Mouse (Mus musculus) embryonic facial prominence, embryonic 13.5 days (tissue): Measurements from ENCODE around the gene Fam189a1. TPM values are rescaled to one million over a fixed set of nuclear protein-coding genes. Genes with fewer than 3 reads are reported as not detected.
A peak's percentile ranks its signal among the peaks of the same experiment; 100 is the strongest.

Source experiments
- ATAC-seq: fragments of 200-750 bp; cut with Nextera tagmentation; 2 replicates; pipeline ENCODE4 v1.8.0; 2017; ENCODE audit warnings: low read depth; ENCODE audit not compliant: insufficient number of reproducible peaks, insufficient read depth, low FRiP score, low TSS enrichment
- H3K27ac ChIP-seq: fragments of 300-500 bp; sonication (generic); 2 replicates; pipeline ENCODE4 v1.5.1; 2015; ENCODE audit warnings: moderate library complexity, mild to moderate bottlenecking, inconsistent platforms
- H3K27me3 ChIP-seq: fragments of 300-500 bp; sonication (generic); 2 replicates; pipeline ENCODE4 v1.6.1; 2015; ENCODE audit warnings: mild to moderate bottlenecking, inconsistent platforms
- H3K36me3 ChIP-seq: fragments of 300-500 bp; sonication (generic); 2 replicates; pipeline ENCODE4 v1.6.1; 2015; ENCODE audit warnings: mild to moderate bottlenecking, inconsistent platforms
- H3K4me1 ChIP-seq: fragments of 300-500 bp; sonication (generic); 2 replicates; pipeline ENCODE4 v1.6.1; 2015; ENCODE audit warnings: inconsistent platforms
- H3K4me2 ChIP-seq: fragments of 300-500 bp; sonication (generic); 2 replicates; pipeline ENCODE4 v1.6.1; 2015; ENCODE audit warnings: moderate library complexity, mild to moderate bottlenecking, inconsistent platforms
- H3K4me3 ChIP-seq: fragments of 300-500 bp; sonication (generic); 2 replicates; pipeline ENCODE4 v1.5.1; 2015; ENCODE audit warnings: mild to moderate bottlenecking, inconsistent platforms
- H3K9ac ChIP-seq: fragments of 300-500 bp; sonication (generic); 2 replicates; pipeline ENCODE4 v1.6.1; 2015; ENCODE audit warnings: mild to moderate bottlenecking, inconsistent platforms
- H3K9me3 ChIP-seq: fragments of 300-500 bp; sonication (generic); 2 replicates; pipeline ENCODE4 v1.6.1; 2016; ENCODE audit warnings: inconsistent platforms
- WGBS: fragments of 180-500 bp; shearing (Covaris S2); methylation state at CpG from one replicate; pipeline ENCODE4 v1.1.7; 2015; ENCODE audit warnings: mixed read lengths; 5-methylcytosine and 5-hydroxymethylcytosine counted together
- polyA plus RNA-seq: library from polyadenylated mRNA; unstranded; fragments of >200 nt; fragmentation: Nextera tagmentation; extraction: Ambion mirVana; gene quantifications from 2 replicates; pipeline ENCODE4 v1.2.1, GENCODE M21; 2015

The Fam189a1 gene
- polyA plus RNA-seq, 1 experiment from 2014 or later: 3.5 TPM

GRCm38 (mm10) chr7:64840576-64840895 lies 315.8 kb downstream of the Fam189a1 start:
- 0 out of 2 replicates have a peak, but pooled peaks cover 5% of the 10 kb centered on the region for H3K27me3 ChIP-seq
- no peaks in the 10 kb centered on the region for H3K9me3 ChIP-seq
- H3K36me3 ChIP-seq: no peaks in the 10 kb centered on the region
- no peak overlapping the region for H3K9ac ChIP-seq
- peak overlapping the region; percentile 61 for H3K4me2 ChIP-seq
- 67% methylated on average over 1 of the region's 1 CpGs for WGBS
- H3K4me1 ChIP-seq: peaks cover 17% of the 10 kb centered on the region
- ATAC-seq: no peak
- no peak overlapping the region for H3K4me3 ChIP-seq
- no peak overlapping the region for H3K27ac ChIP-seq

DNA sequence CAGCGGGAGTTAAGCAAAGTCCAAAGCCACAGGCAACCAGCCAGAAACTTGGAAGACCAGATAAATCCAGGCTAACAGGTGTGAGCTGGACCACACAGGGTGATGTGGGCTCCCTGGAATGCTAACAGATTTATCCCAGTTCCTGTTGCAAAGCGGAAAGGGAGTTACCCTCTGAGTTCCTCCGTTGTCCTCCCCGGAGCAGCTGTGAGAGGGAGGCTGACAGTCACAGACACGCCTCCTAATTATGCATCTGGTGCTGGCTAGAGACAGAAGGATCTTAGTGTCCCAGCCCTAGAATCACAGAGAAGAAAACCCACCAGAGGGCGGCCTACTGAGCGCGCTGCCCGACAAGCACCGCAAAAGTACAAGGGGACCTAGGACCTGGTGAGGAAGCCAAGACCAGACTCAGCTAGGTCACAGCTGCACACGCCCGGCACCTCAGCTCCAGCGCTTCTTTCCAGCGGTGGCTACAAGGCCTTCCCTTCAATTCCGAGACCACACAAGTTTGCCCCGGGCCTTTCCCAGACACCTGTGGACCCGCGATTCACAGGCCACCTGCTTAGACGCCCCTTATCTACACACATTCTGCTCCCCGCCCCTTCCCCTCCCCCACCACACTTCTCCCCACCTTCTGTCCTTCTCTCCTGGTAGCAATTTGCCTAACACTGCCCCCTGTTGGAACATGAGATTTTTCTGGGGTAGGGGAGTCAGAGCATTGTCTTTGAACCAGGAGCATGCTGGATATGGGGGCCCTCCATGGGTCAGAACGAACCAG lies 316.4 kb downstream of the Fam189a1 start:
- H3K4me2 ChIP-seq: peak overlapping the region; percentile 61
- no peaks in the 10 kb centered on the region for H3K9me3 ChIP-seq
- WGBS: under 1% methylated on average over 21 of the region's 21 CpGs
- peak overlapping the region; percentile 33 for H3K4me3 ChIP-seq
- H3K36me3 ChIP-seq: no peaks in the 10 kb centered on the region
- peak overlapping the region; percentile 51; the same call in 1 of the 2 replicates for H3K9ac ChIP-seq
- peak; percentile 75 for ATAC-seq
- no peak overlapping the region for H3K27ac ChIP-seq
- peaks cover 17% of the 10 kb centered on the region for H3K4me1 ChIP-seq
- 0 out of 2 replicates have a peak, but pooled peaks cover 5% of the 10 kb centered on the region for H3K27me3 ChIP-seq

GRCm38 (mm10) chr7:64839281-64839680 lies 317.1 kb downstream of the Fam189a1 start:
- Histone ChIP-seq H3K27ac (no peak overlapping the region), H3K27me3 (0 out of 2 replicates have a peak, but pooled peaks cover 5% of the 10 kb centered on the region), H3K36me3 (no peaks in the 10 kb centered on the region), H3K4me1 (peaks cover 17% of the 10 kb centered on the region), H3K9ac (no peak overlapping the region), H3K9me3 (no peaks in the 10 kb centered on the region), H3K4me2 (peak overlapping the region; percentile 61; the same call in 1 of the 2 replicates), H3K4me3 (no peak overlapping the region)
- ATAC-seq: no peak
- 49% methylated on average over 2 of the region's 2 CpGs for WGBS

DNA sequence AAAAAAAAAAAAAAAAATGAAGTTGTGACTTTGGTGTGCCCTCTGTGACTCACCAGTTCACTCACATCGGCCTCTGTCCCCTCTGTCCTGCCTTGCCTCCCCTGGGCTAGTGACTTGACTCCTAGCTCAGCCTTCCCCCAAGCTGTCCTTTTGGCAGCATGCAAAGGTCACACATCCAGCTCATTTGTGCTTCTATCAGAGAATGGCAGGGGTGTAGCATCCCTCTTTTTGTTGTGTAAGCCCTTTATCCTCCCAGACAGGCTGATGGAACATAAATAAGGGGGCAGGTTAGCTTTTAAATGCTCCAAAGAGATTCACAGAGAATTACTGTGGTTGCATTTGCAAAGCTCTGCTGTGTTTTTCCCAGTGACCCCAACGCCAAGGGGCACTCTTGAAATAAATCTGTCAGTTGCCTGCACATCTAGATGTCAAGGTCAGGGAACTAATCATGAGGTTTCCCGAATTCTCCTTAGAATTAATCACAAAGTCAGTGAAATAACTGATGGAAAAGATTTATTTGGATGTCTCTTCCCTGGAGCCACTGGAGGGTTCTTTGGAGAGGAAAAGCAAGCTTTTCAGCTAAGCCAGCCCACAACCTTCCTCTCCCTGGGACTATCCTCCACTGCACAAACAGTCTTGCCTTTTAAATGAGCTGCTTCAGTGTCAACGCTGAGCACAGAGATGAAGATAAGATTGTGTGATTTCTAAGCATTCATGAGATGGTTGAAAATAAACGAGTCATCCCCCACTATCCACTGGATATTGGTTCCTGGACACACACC lies 326.0 kb downstream of the Fam189a1 start:
- no peaks in the 10 kb centered on the region for H3K36me3 ChIP-seq
- ATAC-seq: no peak
- H3K27ac ChIP-seq: no peak overlapping the region
- H3K4me3 ChIP-seq: no peak overlapping the region
- H3K4me2 ChIP-seq: no peak overlapping the region
- no peak overlapping the region for H3K9ac ChIP-seq
- 48% methylated on average over 5 of the region's 5 CpGs for WGBS
- no peaks in the 10 kb centered on the region for H3K27me3 ChIP-seq
- no peaks in the 10 kb centered on the region for H3K4me1 ChIP-seq
- no peaks in the 10 kb centered on the region for H3K9me3 ChIP-seq

DNA sequence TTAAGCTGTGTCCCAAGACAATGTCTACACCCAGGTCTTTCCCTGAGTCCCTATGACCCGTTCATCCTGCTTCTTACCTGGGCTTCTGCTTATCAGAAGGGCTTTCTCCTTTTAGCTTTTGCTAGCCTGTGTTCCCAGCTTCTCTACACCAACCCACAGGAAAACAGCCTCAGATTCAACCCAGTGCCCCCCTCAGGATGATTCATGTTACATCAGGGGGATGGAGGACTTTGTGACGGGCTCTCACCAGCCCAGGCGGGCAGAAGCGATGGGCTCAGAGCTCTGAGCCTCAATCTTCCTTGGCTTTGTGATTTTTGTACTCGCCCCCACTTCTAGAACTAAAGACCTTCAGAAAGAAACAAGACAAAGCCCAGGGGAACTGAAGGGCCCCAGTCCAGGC lies 335.3 kb downstream of the Fam189a1 start:
- Histone ChIP-seq H3K4me1 (no peaks in the 10 kb centered on the region), H3K9me3 (no peaks in the 10 kb centered on the region), H3K9ac (no peak overlapping the region), H3K27me3 (no peaks in the 10 kb centered on the region), H3K4me3 (no peak overlapping the region), H3K27ac (no peak overlapping the region), H3K4me2 (no peak overlapping the region), H3K36me3 (no peaks in the 10 kb centered on the region)
- 74% methylated on average over 5 of the region's 5 CpGs for WGBS
- no peak for ATAC-seq

GRCm38 (mm10) chr7:64819683-64820082 lies 336.7 kb downstream of the Fam189a1 start:
- no peak overlapping the region for H3K4me2 ChIP-seq
- no peak overlapping the region for H3K9ac ChIP-seq
- no peaks in the 10 kb centered on the region for H3K9me3 ChIP-seq
- H3K27me3 ChIP-seq: no peaks in the 10 kb centered on the region
- 86% methylated on average over 9 of the region's 9 CpGs for WGBS
- no peaks in the 10 kb centered on the region for H3K4me1 ChIP-seq
- no peak overlapping the region for H3K27ac ChIP-seq
- no peak overlapping the region for H3K4me3 ChIP-seq
- no peak for ATAC-seq
- no peaks in the 10 kb centered on the region for H3K36me3 ChIP-seq

GRCm38 (mm10) chr7:64808876-64809275 lies 347.5 kb downstream of the Fam189a1 start:
- Histone ChIP-seq H3K27ac (no peak overlapping the region), H3K9ac (no peak overlapping the region), H3K4me3 (no peak overlapping the region), H3K36me3 (no peaks in the 10 kb centered on the region), H3K27me3 (no peaks in the 10 kb centered on the region), H3K9me3 (no peaks in the 10 kb centered on the region), H3K4me1 (no peaks in the 10 kb centered on the region), H3K4me2 (no peak overlapping the region)
- WGBS: 80% methylated on average over 6 of the region's 6 CpGs
- no peak for ATAC-seq

DNA sequence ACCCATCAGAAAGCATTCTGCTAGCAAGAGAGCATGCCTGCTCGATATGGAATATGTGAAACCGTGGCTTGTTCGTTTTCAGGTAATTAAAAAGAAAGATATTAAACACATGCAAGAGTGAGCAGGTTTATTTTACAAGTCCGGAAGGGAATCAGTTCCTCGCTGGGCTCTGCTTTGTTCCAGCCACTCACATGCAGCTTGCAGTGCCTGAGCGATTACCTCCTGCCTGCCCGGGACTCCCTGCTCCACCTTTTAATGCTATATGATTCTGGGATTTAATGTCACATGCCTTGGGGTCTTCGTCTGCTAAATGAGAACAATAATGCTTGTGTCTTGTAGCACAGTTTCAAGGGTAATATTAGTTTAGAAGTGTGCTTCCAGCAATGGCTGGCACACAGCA lies 351.3 kb downstream of the Fam189a1 start:
- Histone ChIP-seq H3K4me2 (no peak overlapping the region), H3K4me1 (no peaks in the 10 kb centered on the region), H3K36me3 (no peaks in the 10 kb centered on the region), H3K9ac (no peak overlapping the region), H3K27me3 (no peaks in the 10 kb centered on the region), H3K9me3 (no peaks in the 10 kb centered on the region), H3K27ac (no peak overlapping the region), H3K4me3 (no peak overlapping the region)
- no peak for ATAC-seq
- 66% methylated on average over 8 of the region's 8 CpGs for WGBS

DNA sequence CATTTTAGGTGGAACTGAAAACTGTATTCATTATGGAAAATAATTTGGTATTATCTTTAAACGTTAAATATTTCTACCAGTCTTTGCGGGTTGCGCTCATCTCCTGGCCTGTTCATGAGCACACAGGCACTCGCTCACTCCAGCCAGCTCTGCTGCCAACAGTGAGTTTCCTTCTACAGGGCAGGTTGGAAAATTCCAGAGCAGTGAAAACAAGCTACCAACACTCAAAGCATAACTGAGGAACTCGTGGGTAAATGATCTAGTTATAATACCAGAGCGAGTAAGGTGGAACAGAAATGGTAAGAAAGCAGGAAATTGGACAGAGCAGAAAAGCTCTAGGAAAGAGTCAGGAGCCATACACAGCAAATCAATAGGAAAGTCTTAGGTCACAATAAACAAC lies 360.8 kb downstream of the Fam189a1 start:
- H3K9ac ChIP-seq: no peak overlapping the region
- no peak overlapping the region for H3K27ac ChIP-seq
- peaks cover 5% of the 10 kb centered on the region; the same call in 1 of the 2 replicates for H3K4me1 ChIP-seq
- ATAC-seq: no peak
- no peaks in the 10 kb centered on the region for H3K9me3 ChIP-seq
- H3K4me2 ChIP-seq: no peak overlapping the region
- no peaks in the 10 kb centered on the region for H3K27me3 ChIP-seq
- no peaks in the 10 kb centered on the region for H3K36me3 ChIP-seq
- WGBS: 80% methylated on average over 6 of the region's 6 CpGs
- no peak overlapping the region for H3K4me3 ChIP-seq

DNA sequence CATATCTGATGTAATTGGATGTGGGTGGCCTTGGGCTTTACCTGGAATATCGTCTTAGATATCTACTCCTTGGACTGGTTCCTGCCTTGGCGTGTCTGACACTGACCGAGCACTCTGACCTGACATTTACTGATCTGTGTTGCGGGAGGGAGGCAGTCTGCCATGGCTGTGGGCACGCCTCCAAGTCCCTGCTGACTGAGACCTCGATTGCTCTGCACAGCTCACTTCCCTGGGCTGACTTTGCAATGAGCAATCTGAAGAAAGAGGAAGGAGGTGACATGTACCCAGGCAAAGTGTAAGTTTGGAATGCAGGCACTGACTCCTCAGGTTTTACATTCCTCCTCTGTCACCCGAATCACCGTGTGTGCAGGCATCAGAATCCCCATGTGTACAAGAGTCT lies 364.3 kb downstream of the Fam189a1 start:
- H3K36me3 ChIP-seq: no peaks in the 10 kb centered on the region
- no peak overlapping the region for H3K4me3 ChIP-seq
- no peaks in the 10 kb centered on the region for H3K27me3 ChIP-seq
- WGBS: 65% methylated on average over 8 of the region's 8 CpGs
- H3K9ac ChIP-seq: no peak overlapping the region
- H3K27ac ChIP-seq: no peak overlapping the region
- ATAC-seq: no peak
- H3K4me1 ChIP-seq: peaks cover 5% of the 10 kb centered on the region; the same call in 1 of the 2 replicates
- H3K9me3 ChIP-seq: no peaks in the 10 kb centered on the region
- no peak overlapping the region for H3K4me2 ChIP-seq

DNA sequence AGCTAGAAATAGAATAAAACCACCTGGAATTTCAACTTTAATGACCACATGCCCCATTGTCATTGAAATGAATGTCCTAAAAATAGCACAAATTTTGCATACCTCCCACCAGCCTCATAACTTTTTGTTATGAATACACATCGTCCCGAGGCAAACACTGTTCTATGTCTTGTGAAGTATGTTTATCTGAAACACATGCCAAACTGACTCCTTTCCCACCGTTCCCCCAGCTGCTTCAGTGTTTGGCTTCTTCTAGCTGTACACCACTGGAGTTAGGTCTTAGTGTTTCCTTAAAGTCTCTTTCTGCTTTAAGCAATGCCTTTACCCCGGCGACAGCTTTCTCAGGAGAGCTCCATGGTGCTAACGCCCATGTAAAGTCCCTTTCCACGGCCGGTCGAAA lies 365.2 kb downstream of the Fam189a1 start:
- Histone ChIP-seq H3K9ac (no peak overlapping the region), H3K4me1 (peaks cover 5% of the 10 kb centered on the region; the same call in 1 of the 2 replicates), H3K27me3 (no peaks in the 10 kb centered on the region), H3K36me3 (no peaks in the 10 kb centered on the region), H3K4me3 (no peak overlapping the region), H3K27ac (no peak overlapping the region), H3K4me2 (no peak overlapping the region), H3K9me3 (no peaks in the 10 kb centered on the region)
- no peak for ATAC-seq
- WGBS: 61% methylated on average over 9 of the region's 9 CpGs

DNA sequence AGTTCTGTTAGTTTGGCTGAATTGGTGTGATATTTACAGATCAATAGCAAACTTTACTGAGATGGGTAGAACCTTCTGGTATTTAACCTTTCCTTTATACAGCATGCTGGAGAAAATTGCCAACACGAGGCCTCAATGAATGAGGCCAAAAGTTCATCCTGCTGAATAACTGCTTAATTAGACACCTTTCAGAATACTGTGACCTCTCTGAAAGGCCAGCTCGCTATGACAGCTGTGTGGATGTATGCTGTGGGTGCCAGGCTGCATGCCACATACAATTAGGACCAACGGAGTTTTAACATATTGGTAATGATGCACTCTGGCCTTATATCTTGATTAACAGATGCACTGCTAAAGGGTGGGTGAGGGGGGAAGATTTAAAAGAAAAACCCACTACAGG lies 371.3 kb downstream of the Fam189a1 start:
- no peak overlapping the region for H3K4me2 ChIP-seq

More for the DNA sequence above, 371.3 kb downstream of the Fam189a1 start:
- Histone ChIP-seq H3K9ac (no peak overlapping the region), H3K4me3 (no peak overlapping the region), H3K27me3 (no peaks in the 10 kb centered on the region), H3K9me3 (no peaks in the 10 kb centered on the region), H3K27ac (no peak overlapping the region), H3K4me1 (peaks cover 3% of the 10 kb centered on the region; the same call in 1 of the 2 replicates), H3K36me3 (no peaks in the 10 kb centered on the region)
- WGBS: 37% methylated on average over 3 of the region's 3 CpGs
- ATAC-seq: no peak
